Mouse (Mus musculus) heart, postnatal 0 days (tissue): ENCODE measurements around the gene A030003K21Rik.

ENCODE experiments used
- CTCF ChIP-seq: IDR thresholded peaks from 2 replicates; pipeline ENCODE4 v1.5.1; 2016; ENCODE audit warnings: antibody characterized with exemption, control low read depth, low read depth
- EP300 ChIP-seq: IDR thresholded peaks from 2 replicates; pipeline ENCODE4 v1.6.1; 2016; ENCODE audit warnings: antibody characterized with exemption, low read depth

DNA sequence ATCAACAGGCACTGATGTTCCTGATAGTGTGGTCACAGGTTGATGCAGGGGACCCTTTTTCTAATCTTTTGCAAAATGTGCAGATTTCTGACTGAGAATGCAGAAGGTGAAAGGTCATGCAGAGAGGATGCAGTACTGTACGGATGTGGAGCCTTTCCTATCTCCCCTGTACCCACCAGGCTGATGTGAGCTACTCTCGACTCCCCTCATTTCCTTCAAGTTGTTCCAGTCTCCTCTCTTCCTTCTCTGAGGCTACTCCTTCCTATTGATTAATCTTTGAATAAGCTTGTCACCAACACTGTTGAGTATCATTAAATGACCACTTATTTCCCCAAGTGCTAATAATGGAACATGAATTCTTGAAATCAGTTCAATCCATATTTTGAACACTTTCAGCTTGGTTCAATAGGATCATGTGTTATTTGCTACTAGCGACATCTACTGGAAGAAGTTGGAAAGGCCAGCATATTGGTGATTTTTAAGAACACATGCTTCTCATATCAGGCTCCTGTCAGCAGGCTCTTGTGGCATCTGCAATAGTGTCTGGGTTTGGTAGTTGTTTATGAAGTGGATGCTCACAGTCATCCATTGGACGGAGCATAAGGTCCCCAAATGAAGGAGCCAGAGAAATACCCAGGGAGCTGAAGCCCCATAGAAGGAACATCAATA is 44.5 kb upstream of the A030003K21Rik start:
- peak; percentile 83 for TF ChIP-seq CTCF
- no peak for TF ChIP-seq EP300
